Mouse (Mus musculus) cerebellum, adult 18-20 months (tissue): ENCODE measurements around the gene Dnaaf3.

Experiments
- DNase-seq, 2 experiments: peaks; one replicate each; pipeline ENCODE4 v3.0.0; 2021

The Dnaaf3 gene

GRCm38 (mm10) chr7:4521231-4522003 is 10.8 kb downstream of the Dnaaf3 start:
- no peak for DNase-seq

GRCm38 (mm10) chr7:4518487-4518886 is 13.8 kb downstream of the Dnaaf3 start:
- DNase-seq: no peak

GRCm38 (mm10) chr7:4516332-4517050 is 15.8 kb downstream of the Dnaaf3 start, which contains the start of gene Tnnt1:
Tnnt1 (minus strand) TSS chr7:4516382.
- no peak for DNase-seq

GRCm38 (mm10) chr7:4515853-4516252 is 16.4 kb downstream of the Dnaaf3 start:
- DNase-seq: no peak

GRCm38 (mm10) chr7:4513829-4514712 is 18.2 kb downstream of the Dnaaf3 start:
- no peak for DNase-seq

GRCm38 (mm10) chr7:4513236-4513635 is 19.0 kb downstream of the Dnaaf3 start:
- DNase-seq: peak in 1 of 2 experiments; percentile 39

- no peak for DNase-seq
Measured at GRCm38 (mm10) chr7:4511489-4512224, 20.6 kb downstream of the Dnaaf3 start.

GRCm38 (mm10) chr7:4509863-4510608 is 22.2 kb downstream of the Dnaaf3 start:
- DNase-seq: peak; percentile 54 to 64

GRCm38 (mm10) chr7:4508739-4509116 is 23.5 kb downstream of the Dnaaf3 start:
- no peak for DNase-seq

GRCm38 (mm10) chr7:4508062-4508738 is 24.1 kb downstream of the Dnaaf3 start:
- no peak for DNase-seq

GRCm38 (mm10) chr7:4507220-4507619 is 25.0 kb downstream of the Dnaaf3 start:
- DNase-seq: no peak

GRCm38 (mm10) chr7:4504646-4505435 is 27.4 kb downstream of the Dnaaf3 start:
- no peak for DNase-seq

- no peak for DNase-seq
Measured at GRCm38 (mm10) chr7:4503858-4504257, 28.4 kb downstream of the Dnaaf3 start.

- DNase-seq: no peak
Measured at GRCm38 (mm10) chr7:4503100-4503499, 29.2 kb downstream of the Dnaaf3 start.

- peak; percentile 61 to 81 for DNase-seq
Measured at GRCm38 (mm10) chr7:4502421-4503090, 29.7 kb downstream of the Dnaaf3 start.

- peak; percentile 97 for DNase-seq
Measured at GRCm38 (mm10) chr7:4501558-4502397, 30.5 kb downstream of the Dnaaf3 start, which contains the start of gene Ppp1r12c. Ppp1r12c (minus strand) TSS chr7:4501680.

- peak; percentile 63 to 73 for DNase-seq
Measured at GRCm38 (mm10) chr7:4500892-4501471, 31.3 kb downstream of the Dnaaf3 start.

GRCm38 (mm10) chr7:4499034-4499433 is 33.2 kb downstream of the Dnaaf3 start:
- DNase-seq: no peak
